Mouse (Mus musculus) gastrocnemius, postnatal 36 days (tissue): ENCODE results near the gene Mms22l. TPM values are rescaled to one million over a fixed set of nuclear protein-coding genes. Genes with fewer than 3 reads are reported as not detected.
"Not testable (repeated sequence)": the region's sequence is repeated elsewhere in the genome, so short reads cannot be mapped to it uniquely, and the experiment has no call there.

ENCODE experiments used
- DNase-seq, 2 experiments: peaks; one replicate each; pipeline ENCODE4 v3.0.0; 2022
- intact Hi-C: fragments of 180-260 bp; cut with DNase I; formaldehyde crosslinking; loops from one replicate; pipeline ENCODE4 v1.15.1; 2025
- total RNA-seq, 2 experiments: library from RNA; stranded (reverse); gene quantifications; 2 replicates each; pipeline ENCODE4 v1.2.3; 2021

Mms22l gene
- total RNA-seq, 2 experiments from 2014 or later: 0.36 to 0.62 TPM

DNA sequence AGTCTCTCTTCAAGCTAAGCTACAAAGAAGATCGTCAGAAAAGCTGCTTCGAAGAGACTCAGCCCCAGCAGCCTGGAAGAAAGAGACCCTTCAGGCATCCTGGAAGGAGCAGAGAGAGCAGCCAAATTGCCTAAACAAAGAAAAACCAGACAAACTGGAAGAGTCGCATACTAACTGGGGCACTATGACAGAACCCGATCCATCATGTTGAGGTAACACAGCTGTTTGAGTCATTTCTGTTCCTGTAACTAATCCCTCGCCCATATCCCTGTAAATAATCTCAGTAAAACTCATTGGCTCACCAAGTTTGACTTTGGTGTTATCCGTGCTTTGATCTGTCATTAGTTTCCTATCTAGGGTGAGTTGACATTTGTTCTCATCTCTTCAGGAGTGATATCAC, 123.8 kb downstream of the Mms22l start:
- intact Hi-C loops: no loop called here
- no peak for DNase-seq

GRCm38 (mm10) chr4:24620440-24620839, 124.2 kb downstream of the Mms22l start:
- no peak for DNase-seq
- intact Hi-C loops: no loop called here

DNA sequence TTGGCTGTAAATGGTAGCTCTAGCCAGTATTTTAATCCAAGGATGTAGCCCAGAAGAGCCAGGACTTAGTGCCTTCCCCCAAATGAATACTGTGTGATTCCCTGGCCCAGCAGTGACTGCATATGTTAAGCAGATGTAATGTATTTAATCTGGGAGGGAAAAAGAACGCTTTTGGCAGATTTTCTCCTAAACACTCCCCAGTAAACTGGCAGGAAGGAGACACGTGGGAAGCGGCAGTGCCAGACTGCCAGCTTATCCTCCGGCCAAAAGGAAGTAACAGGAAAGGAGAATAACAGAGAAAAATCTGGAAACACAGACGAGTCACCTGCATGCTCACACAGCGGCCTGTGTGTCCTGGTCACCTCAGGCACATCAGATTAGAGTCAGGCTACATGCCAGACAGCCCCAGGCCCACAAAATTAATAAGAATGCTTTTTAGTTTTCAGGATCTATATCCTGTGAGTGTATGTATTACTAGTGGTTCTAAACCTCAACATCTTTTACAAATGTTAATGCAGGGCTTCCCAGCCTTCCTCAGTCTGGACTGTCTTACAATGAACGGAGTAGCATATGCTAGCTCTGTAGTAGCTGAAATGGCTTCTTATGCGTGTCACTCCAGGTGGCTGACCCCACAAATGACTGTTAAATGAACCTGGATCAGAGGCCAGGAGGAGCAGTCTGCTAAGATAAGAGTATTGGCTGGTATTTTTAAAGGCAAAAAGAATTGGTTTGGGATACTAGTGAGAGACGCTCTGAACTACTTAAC, 125.4 kb downstream of the Mms22l start:
- intact Hi-C loops: no loop called here
- DNase-seq: no peak

GRCm38 (mm10) chr4:24625951-24626584, 129.8 kb downstream of the Mms22l start:
- DNase-seq: no peak
- intact Hi-C loops: no loop called here

DNA sequence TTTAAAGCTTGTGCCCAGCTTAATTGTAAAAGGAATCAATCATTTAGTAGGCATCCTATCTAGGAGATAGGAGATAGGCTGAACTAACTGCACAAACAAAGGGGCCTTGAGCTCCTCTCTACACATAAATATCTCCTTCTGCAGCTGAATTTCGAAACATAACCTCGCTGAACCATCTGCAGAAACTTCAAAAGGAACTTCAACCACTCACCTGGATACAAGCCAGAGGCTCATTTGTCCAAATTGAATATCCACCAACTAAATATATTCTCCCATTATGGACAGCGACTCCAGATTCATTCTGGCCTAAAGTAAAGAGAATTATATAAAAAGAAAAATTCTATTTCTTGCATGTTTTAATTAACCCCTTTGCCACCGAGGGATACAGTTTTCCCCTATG, 130.4 kb downstream of the Mms22l start:
- DNase-seq: no peak
- intact Hi-C loops: no loop called here

DNA sequence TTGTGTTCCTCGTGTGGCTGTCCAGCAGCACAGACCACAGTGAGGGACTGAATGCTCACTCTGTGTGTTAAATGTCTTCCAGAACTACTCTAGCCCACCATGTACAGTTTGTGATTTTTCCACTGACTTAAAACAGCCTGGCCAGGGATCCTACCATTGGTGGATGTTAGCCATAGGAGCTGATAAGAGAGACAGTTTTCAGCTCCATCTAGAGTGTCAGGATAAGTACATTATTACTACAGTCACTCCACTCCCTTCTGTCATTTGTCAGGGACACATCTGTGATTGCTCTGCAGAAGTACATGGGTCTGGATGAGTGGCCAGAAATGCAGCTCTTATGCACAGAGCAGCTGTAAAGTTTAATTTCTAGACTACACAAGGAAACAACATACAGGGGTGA, 131.6 kb downstream of the Mms22l start:
- intact Hi-C loops: no loop called here
- no peak for DNase-seq

DNA sequence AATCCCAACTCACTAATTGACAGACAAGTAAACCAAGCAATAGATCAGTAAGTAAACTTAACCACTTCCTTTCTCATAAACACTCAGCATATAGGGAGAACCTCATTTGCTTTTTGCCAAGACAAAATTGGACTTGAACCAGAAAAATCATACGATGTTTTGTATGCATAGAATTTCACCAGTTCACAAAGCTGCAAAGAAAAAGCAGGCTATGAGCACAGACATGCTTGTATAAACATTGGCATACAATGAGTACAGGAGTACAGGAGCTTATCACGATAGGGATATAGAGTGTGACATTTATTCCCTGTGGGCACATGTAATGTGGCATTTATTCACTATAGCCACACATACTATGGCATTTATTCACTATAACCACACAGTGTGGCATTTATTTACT, 134.2 kb downstream of the Mms22l start:
- intact Hi-C loops: no loop called here
- no peak for DNase-seq

DNA sequence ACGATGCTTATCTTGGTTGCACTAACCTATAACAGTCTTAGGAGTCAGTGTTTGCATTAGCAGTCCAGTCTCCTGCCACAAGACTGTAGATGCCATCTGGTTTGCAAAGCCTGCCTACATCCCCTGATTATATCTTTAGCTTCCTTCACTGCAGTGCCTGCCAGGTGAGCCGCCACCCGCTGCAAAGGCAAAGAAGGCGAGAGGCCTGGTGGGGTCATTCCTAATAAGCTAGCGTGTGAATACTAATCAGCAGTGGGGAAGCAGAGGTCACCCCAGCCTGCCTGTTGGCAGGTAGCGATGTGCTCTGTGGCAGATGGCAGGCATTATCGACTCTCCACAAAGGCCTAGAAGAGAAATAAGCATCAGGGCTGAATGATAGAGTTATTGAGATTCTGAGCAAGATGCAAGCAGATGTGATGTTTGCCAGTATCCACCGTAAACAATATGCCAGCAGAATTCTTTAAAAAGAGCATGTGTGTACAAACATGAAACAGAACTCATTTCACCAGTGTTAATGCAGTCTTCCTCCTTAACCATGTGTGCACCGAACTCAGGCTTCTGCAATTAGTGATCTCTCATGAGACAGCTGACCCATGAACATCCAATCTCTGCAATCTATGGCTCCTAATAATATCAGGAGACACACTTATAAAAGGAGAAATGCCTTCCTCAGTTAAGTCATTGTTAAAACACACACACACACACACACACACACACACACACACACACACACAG, 135.1 kb downstream of the Mms22l start:
- no peak for DNase-seq
- intact Hi-C loops: no loop called here

DNA sequence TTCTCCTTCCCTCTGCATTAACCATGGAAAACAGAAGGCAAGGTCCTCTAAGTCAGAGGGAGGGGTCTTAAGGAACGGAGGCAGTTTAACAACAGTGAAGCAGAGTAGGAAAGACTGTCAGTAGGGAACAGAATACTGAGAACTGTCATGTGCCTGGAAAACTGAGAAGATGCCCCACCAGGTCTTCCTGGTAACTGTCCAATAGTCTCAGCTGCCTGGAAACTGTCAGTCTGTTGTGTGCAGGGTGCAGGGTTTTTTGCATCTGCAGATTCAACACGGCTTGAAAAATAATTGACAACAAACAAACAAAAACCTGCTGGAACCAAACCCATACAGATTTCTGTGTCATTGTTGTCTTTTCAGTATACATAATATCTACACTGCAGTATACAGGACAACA, 146.1 kb downstream of the Mms22l start:
- intact Hi-C loops: no loop called here
- DNase-seq: no peak

GRCm38 (mm10) chr4:24644735-24645134, 148.5 kb downstream of the Mms22l start:
- DNase-seq, intact Hi-C loops: not testable (repeated sequence)
